Mouse (Mus musculus) macrophage (primary cell): ENCODE measurements around the gene C130050O18Rik. TPM values are rescaled to one million over a fixed set of nuclear protein-coding genes. Genes with fewer than 3 reads are reported as not detected.

Source experiments
- H3K27ac ChIP-seq: fragments of 350-480 bp; formaldehyde crosslinking; 2 replicates; pipeline ENCODE4 v1.9.0; 2021
- H3K36me3 ChIP-seq: fragments of 350-480 bp; formaldehyde crosslinking; 2 replicates; pipeline ENCODE4 v1.9.0; 2021; ENCODE audit errors: inconsistent target
- H3K4me3 ChIP-seq: fragments of 350-480 bp; formaldehyde crosslinking; 2 replicates; pipeline ENCODE4 v1.9.0; 2021; ENCODE audit errors: inconsistent target
- H3K79me2 ChIP-seq: fragments of 350-480 bp; formaldehyde crosslinking; 2 replicates; pipeline ENCODE4 v1.9.0; 2021; ENCODE audit errors: inconsistent target
- WGBS: methylation state at CpG from one replicate; pipeline ENCODE4 v1.1.7; 2026; ENCODE audit warnings: inconsistent platforms; ENCODE audit not compliant: missing documents; 5-methylcytosine and 5-hydroxymethylcytosine counted together
- polyA plus RNA-seq: library from polyadenylated mRNA; stranded (reverse); fragments of 250-400 nt; gene quantifications from 3 replicates; pipeline ENCODE4 v1.2.4, GENCODE M21; 2018; ENCODE audit warnings: inconsistent platforms

C130050O18Rik gene
- polyA plus RNA-seq, 1 experiment from 2014 or later = 3.5 TPM

GRCm38 (mm10) chr5:139373126-139373525 lies 32.0 kb upstream of the C130050O18Rik start:
- Histone ChIP-seq H3K79me2 (peaks cover 54% of the 10 kb centered on the region), H3K36me3 (no peaks in the 10 kb centered on the region), H3K4me3 (no peak overlapping the region), H3K27ac (peak overlapping the region; percentile 71)
- WGBS = 22% methylated on average over 3 of the region's 3 CpGs

DNA sequence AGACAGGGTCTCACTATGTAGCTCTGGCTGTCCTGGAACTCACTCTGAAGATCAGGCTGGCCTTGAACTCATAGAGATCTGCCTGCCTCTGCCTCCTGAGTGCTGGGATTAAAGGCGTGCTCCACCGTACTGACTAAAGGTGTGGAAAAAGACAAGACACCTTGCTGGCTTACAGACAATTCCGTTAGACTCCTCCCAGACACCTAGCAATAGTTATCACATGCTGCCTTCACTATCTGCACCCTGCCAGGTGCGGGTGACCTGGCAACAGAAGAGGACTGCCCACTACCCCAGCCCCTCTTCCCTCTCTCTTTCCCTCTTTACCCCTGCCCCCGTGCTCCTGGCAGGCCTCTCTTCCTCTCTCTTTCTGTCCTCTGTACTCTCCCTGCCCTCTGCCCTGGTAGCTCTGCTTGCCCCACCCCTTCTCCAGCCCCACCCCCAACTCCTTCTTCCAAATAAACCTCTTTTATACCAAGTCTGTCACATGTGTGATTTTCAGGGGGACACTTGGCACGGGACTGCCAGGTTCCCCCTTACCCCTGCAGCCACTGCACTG lies 31.1 kb upstream of the C130050O18Rik start:
- Histone ChIP-seq H3K27ac (peak overlapping the region; percentile 71), H3K4me3 (no peak overlapping the region), H3K79me2 (peaks cover 54% of the 10 kb centered on the region), H3K36me3 (no peaks in the 10 kb centered on the region)
- WGBS = 68% methylated on average over 5 of the region's 6 CpGs

DNA sequence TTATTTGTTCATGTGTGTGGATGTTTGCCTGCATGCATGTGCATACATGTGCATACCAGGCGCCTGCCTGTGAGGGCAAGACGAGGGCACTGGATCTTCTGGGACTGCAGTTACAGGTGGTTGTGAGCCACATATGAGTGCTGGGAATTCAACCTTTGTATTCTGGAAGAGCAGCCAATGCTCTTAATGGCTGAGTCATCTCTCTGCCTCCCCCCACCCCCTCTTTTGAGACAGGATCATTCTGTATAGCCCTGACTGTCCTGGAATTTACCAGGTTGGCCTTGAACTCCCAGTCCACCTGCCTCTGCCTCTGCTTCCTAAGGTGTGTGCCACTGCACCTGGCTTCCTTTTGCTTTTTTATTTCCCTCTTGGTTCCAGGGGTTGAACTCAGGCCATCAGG lies 30.2 kb upstream of the C130050O18Rik start:
- Histone ChIP-seq H3K27ac (0 out of 2 replicates have a peak overlapping the region, but pooled peaks have one; percentile 71), H3K4me3 (no peak overlapping the region), H3K79me2 (peaks cover 54% of the 10 kb centered on the region), H3K36me3 (no peaks in the 10 kb centered on the region)
- 100% methylated on average over 2 of the region's 2 CpGs for WGBS

GRCm38 (mm10) chr5:139377468-139378270 lies 27.4 kb upstream of the C130050O18Rik start, which contains the start of gene Gpr146:
Gene Gpr146 (plus strand): TSS chr5:139377697.
- WGBS = 15% methylated on average over 18 of the region's 18 CpGs
- Histone ChIP-seq H3K27ac (peak within 1 kb of the TSS; percentile 99), H3K4me3 (peak within 1 kb of the TSS; percentile 33), H3K79me2 (peaks cover 55% of the 10 kb centered on the region), H3K36me3 (no peaks in the 10 kb centered on the region)

GRCm38 (mm10) chr5:139378271-139378556 lies 26.9 kb upstream of the C130050O18Rik start:
- H3K79me2 ChIP-seq = peaks cover 61% of the 10 kb centered on the region
- peak overlapping the region; percentile 33 for H3K4me3 ChIP-seq
- peak overlapping the region; percentile 99 for H3K27ac ChIP-seq
- 25% methylated on average over 7 of the region's 7 CpGs for WGBS
- H3K36me3 ChIP-seq = no peaks in the 10 kb centered on the region

GRCm38 (mm10) chr5:139378986-139379629 lies 26.0 kb upstream of the C130050O18Rik start:
- H3K36me3 ChIP-seq = peaks cover 6% of the 10 kb centered on the region; the same call in 1 of the 2 replicates
- H3K79me2 ChIP-seq = peaks cover 70% of the 10 kb centered on the region
- 24% methylated on average over 20 of the region's 21 CpGs for WGBS
- peak overlapping the region; percentile 33 for H3K4me3 ChIP-seq
- H3K27ac ChIP-seq = peak overlapping the region; percentile 99

GRCm38 (mm10) chr5:139379771-139380384 lies 25.2 kb upstream of the C130050O18Rik start:
- Histone ChIP-seq H3K36me3 (peaks cover 11% of the 10 kb centered on the region; the same call in 1 of the 2 replicates), H3K79me2 (peaks cover 77% of the 10 kb centered on the region), H3K27ac (peak overlapping the region; percentile 99), H3K4me3 (peak overlapping the region; percentile 33; the same call in 1 of the 2 replicates)
- 13% methylated on average over 8 of the region's 8 CpGs for WGBS

DNA sequence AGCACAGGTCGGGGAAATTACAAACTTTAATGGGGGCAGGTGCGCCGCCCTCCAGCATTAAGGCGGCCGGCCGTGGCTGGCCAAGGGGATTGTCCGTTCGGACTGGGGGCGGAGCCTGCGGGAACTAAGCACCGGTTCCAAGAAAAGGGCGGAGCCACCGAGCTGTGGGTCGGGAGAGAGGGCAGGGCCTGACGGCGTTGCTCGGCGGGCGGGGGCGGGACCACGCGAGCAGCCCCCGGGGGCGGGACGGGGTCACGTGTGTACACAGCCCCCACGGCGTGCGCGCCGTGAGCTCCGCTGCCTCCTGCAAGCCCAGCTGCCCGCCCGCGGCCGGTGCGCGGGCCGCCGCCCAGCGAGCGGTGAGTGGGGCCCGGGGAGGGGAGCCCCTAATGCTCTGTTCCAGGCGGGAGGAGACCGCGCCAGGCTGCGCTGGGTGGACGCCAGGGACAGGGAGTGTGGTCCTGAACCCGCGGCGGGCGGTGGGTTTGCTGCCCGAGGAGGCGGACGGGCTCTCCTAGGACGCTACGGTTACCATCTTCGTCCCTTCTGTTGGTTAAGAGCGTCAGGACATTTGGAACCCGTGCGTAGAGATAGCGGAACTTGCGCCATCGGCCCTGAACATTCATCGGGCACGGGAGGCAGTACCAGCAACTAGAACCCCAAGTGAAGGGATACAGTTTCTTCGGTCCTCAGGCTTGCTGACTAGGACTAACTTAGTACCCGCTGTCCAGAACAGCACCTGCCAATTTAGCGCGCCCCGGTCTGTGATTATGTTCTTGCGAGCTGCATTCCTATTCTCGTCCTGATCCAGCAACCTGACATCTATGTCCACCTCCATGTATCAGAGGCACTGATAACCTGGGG lies 24.5 kb upstream of the C130050O18Rik start:
- WGBS = 1% methylated on average over 67 of the region's 73 CpGs
- Histone ChIP-seq H3K36me3 (peaks cover 19% of the 10 kb centered on the region; the same call in 1 of the 2 replicates), H3K27ac (peak overlapping the region; percentile 99), H3K4me3 (peak overlapping the region; percentile 63), H3K79me2 (peaks cover 85% of the 10 kb centered on the region)

DNA sequence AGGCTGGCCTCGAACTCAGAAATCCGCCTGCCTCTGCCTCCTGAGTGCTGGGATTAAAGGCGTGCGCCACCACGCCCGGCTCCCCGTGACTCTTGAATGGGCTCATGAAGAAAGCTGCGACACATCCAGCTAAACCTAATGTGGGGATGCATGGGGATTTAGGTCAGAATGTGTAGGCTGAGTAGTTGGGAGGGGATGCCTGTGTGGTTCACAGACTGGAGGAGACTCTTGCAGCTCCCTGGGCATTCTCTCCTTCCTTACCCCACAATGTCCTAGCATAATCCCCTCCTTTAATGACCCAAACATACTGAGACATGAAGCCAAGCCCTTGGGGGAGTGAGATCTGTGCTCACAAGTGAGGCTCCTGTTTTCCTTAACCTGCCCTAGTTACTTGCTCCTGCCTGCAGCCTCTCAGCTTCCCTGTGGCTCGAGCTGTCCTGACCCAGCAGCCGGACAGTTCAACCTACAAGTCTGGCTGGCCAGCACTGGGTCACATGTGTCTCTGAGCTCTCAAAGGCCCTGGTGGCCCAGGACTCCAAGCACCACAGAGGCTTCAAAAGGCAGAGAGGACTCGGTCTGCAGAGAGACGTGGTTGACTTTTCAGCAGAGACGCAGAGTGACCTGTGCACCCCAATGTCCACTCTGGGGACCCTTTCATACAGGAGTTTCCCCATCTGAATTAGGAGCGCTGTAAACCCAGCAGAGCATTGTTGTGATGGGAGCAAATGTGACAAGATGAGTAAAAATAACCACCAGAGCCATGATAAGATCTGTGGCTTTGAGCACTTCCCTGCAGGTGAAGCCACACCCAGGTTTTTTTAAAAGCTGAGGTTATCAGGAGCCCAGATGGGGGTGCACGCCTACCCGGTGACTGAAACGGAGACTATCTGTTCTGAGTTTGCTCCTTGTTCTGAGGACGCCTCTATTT lies 23.2 kb upstream of the C130050O18Rik start:
- H3K27ac ChIP-seq = peak overlapping the region; percentile 84
- H3K36me3 ChIP-seq = peaks cover 25% of the 10 kb centered on the region; the same call in 1 of the 2 replicates
- peaks cover 86% of the 10 kb centered on the region for H3K79me2 ChIP-seq
- 33% methylated on average over 18 of the region's 18 CpGs for WGBS
- H3K4me3 ChIP-seq = peak overlapping the region; percentile 63

- H3K4me3 ChIP-seq = peak overlapping the region; percentile 63
- H3K79me2 ChIP-seq = peaks cover 92% of the 10 kb centered on the region
- H3K36me3 ChIP-seq = peaks cover 25% of the 10 kb centered on the region; the same call in 1 of the 2 replicates
- peak overlapping the region; percentile 84 for H3K27ac ChIP-seq
- WGBS = 19% methylated on average over 8 of the region's 8 CpGs
These were observed 22.3 kb upstream of the C130050O18Rik start for GRCm38 (mm10) chr5:139382760-139383159.

GRCm38 (mm10) chr5:139383234-139383633 lies 21.8 kb upstream of the C130050O18Rik start:
- H3K79me2 ChIP-seq = peaks cover 94% of the 10 kb centered on the region
- H3K27ac ChIP-seq = peak overlapping the region; percentile 84
- WGBS = 56% methylated on average over 9 of the region's 9 CpGs
- H3K4me3 ChIP-seq = peak overlapping the region; percentile 63; the same call in 1 of the 2 replicates
- peaks cover 26% of the 10 kb centered on the region; the same call in 1 of the 2 replicates for H3K36me3 ChIP-seq

DNA sequence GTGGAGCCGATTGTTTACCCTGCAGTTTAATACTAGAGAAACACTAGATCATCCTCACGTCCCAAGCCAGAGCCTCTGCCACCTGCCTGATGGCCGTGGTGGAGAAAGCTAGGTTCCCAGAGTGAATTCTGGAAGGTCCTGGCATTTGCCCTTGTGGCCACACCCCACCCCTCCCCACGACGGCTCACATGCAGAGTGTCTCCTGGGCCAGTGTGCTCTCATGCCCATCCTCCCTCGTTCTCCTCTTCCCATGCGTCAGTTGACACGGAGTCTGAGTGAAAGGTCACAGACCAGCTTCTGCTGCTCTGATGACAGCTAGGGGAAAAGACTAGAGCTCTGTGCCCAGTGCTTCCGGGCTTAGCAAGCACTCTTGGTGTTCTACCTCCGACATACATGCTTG lies 20.5 kb upstream of the C130050O18Rik start:
- no peak overlapping the region for H3K27ac ChIP-seq
- H3K4me3 ChIP-seq = no peak overlapping the region
- H3K79me2 ChIP-seq = peaks cover 94% of the 10 kb centered on the region
- H3K36me3 ChIP-seq = peaks cover 37% of the 10 kb centered on the region; the same call in 1 of the 2 replicates
- WGBS = 75% methylated on average over 10 of the region's 10 CpGs

DNA sequence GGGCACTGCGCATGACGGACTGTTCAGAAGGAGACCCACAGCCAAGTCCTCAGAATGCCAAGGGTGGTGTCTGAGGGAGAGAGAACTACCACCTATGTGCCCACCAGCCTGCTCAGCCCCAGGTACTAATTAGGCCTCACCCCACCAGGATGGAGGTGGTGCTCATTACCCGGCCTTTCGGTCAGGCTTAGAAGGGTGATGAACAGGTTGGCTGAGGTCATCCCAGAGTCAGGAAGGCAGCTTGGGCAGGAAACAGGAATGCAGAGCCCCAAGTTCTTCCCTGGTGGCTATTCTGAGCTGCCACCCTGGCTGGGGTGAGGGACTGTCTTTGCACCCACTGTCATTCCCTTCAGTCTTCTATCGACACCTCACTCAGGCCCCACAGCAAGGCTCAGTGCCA lies 19.0 kb upstream of the C130050O18Rik start:
- Histone ChIP-seq H3K36me3 (peaks cover 47% of the 10 kb centered on the region; the same call in 1 of the 2 replicates), H3K27ac (no peak overlapping the region), H3K4me3 (no peak overlapping the region), H3K79me2 (peaks cover 100% of the 10 kb centered on the region)
- WGBS = 83% methylated on average over 5 of the region's 5 CpGs
